Mouse (Mus musculus): Measurements from ENCODE around the gene Stx1a. TPM values are rescaled to one million over a fixed set of nuclear protein-coding genes. Genes with fewer than 3 reads are reported as not detected.

Gene Stx1a
- total RNA-seq, 1 experiment from 2014 or later, result 5.9 TPM

- no peak for DNase-seq
Observed at GRCm38 (mm10) chr5:135086871-135087270, 63.6 kb downstream of the Stx1a start.

GRCm38 (mm10) chr5:135089653-135090052 is 66.4 kb downstream of the Stx1a start, which contains the start of gene Mlxipl:
Gene Mlxipl, plus strand, starts transcription at chr5:135089890.
- no peak for DNase-seq

Other genes with a start within 250 kb of the Stx1a start
- gene Tmem270, start 116.7 kb upstream of the Stx1a start, total RNA-seq (2021), result not detected in 2 replicates
- 0.60 and 3.7 TPM in 2 replicates for gene Cldn13, start 108.0 kb upstream of the Stx1a start, total RNA-seq (2021)
- 24.5 and 28.5 TPM in 2 replicates for gene Mettl27, start 91.1 kb upstream of the Stx1a start, total RNA-seq (2021)
- gene Cldn4, start 76.5 kb upstream of the Stx1a start, total RNA-seq (2021), result not detected in 2 replicates
- gene Cldn3, start 37.3 kb upstream of the Stx1a start, total RNA-seq (2021), result 0.90 and 9.0 TPM in 2 replicates
- gene Abhd11, start 14.3 kb upstream of the Stx1a start, total RNA-seq (2021), result 66.7 and 68.5 TPM in 2 replicates
- 24.5 and 26.2 TPM in 2 replicates for gene Dnajc30, start 40.7 kb downstream of the Stx1a start, total RNA-seq (2021)
- 45.6 and 51.3 TPM in 2 replicates for gene Bud23, start 41.5 kb downstream of the Stx1a start, total RNA-seq (2021)
- gene Vps37d, start 54.8 kb downstream of the Stx1a start, total RNA-seq (2021), result 2.2 and 3.5 TPM in 2 replicates
- gene Mlxipl, start 66.4 kb downstream of the Stx1a start, total RNA-seq (2021), result 80.7 and 81.6 TPM in 2 replicates
- gene Tbl2, start 126.2 kb downstream of the Stx1a start, total RNA-seq (2021), result 26.5 and 26.6 TPM in 2 replicates
- 53.3 and 57.9 TPM in 2 replicates for gene Bcl7b, start 144.8 kb downstream of the Stx1a start, total RNA-seq (2021)
- 84.6 and 87.4 TPM in 2 replicates for gene Baz1b, start 163.8 kb downstream of the Stx1a start, total RNA-seq (2021)
- 2.7 and 3.0 TPM in 2 replicates for gene Fzd9, start 227.7 kb downstream of the Stx1a start, total RNA-seq (2021)

Data from adrenal gland, postnatal 14 days (tissue).